12 mouse cellular contexts compared by ENCODE assay signal in the genomic region with DNA sequence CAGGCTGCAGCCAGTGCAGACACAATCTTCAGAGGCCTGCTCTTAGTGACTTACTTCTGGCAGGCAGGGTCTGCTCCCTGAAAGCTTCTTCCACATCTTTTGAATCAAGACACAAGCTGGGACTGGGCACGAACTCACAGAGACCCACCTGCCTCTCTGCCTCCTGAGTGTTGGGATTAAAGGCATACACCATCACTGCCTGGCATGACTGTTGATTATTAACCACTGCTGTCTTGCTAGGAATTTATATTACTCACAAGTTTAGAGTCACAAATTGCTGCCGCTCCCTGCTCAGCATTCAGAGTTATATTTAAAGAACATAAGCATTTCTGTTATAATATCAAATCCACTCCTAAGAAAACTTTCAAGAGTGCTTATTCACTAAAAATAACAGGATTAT. TPM values are rescaled to one million over a fixed set of nuclear protein-coding genes. Genes with fewer than 3 reads are reported as not detected.
A peak's percentile ranks its signal among the peaks of the same experiment; 100 is the strongest.
DNase-seq lines count a peak whose midpoint lies in the region; ATAC-seq and TF ChIP-seq lines count a peak whose summit lies in the region.
"Had no signal": no experiment of that assay in that cellular context is flagged by ENCODE, and none has a peak within 500 bp of the region (broad histone marks: within the 10 kb centered on the region; RNA-seq: fewer than 3 reads in every experiment).

No protein-coding gene starts in this region.

- ATAC-seq in kidney, embryonic 14.5 days (ENCODE audit: low FRiP score, low TSS enrichment) = no peak
- ATAC-seq in lung, postnatal 0 days = peak; percentile 24; the same call in 1 of the 2 replicates
- no peak for ATAC-seq in forebrain, embryonic 12.5 days (ENCODE audit: low FRiP score)
- ATAC-seq: forebrain, embryonic 15.5 days had no signal

- H3K9me3 ChIP-seq in kidney, embryonic 14.5 days (ENCODE audit: control insufficient read depth, low read length) = no peaks in the 10 kb centered on the region; the same call in 1 of the 2 replicates
- no peaks in the 10 kb centered on the region for H3K9me3 ChIP-seq in lung, postnatal 0 days (ENCODE audit: low read length)
- H3K9me3 ChIP-seq in forebrain, embryonic 12.5 days = peaks cover 4% of the 10 kb centered on the region
- H3K9me3 ChIP-seq: forebrain, embryonic 15.5 days; hindbrain, embryonic 12.5 days had no signal

- H3K27me3 ChIP-seq in kidney, embryonic 14.5 days (ENCODE audit: control insufficient read depth, insufficient read depth, low read length) = no peaks in the 10 kb centered on the region
- H3K27me3 ChIP-seq in lung, postnatal 0 days (replicated peaks; ENCODE audit: insufficient read depth, low read length) = no peaks in the 10 kb centered on the region
- no peaks in the 10 kb centered on the region for H3K27me3 ChIP-seq in forebrain, embryonic 12.5 days
- H3K27me3 ChIP-seq: forebrain, embryonic 15.5 days; hindbrain, embryonic 12.5 days had no signal

- H3K4me2 ChIP-seq in kidney, embryonic 14.5 days (replicated peaks; ENCODE audit: low read depth, low read length) = no peak overlapping the region
- no peak overlapping the region for H3K4me2 ChIP-seq in lung, postnatal 0 days (replicated peaks; ENCODE audit: low read depth, low read length)
- H3K4me2 ChIP-seq in forebrain, embryonic 12.5 days = no peak overlapping the region
- H3K4me2 ChIP-seq: forebrain, embryonic 15.5 days; hindbrain, embryonic 12.5 days; midbrain, embryonic 11.5 days had no signal

- H3K9ac ChIP-seq in kidney, embryonic 14.5 days (ENCODE audit: low read depth, low read length) = no peak overlapping the region
- no peak overlapping the region for H3K9ac ChIP-seq in lung, postnatal 0 days (replicated peaks; ENCODE audit: low read depth)
- H3K9ac ChIP-seq in forebrain, embryonic 12.5 days = no peak overlapping the region
- H3K9ac ChIP-seq: forebrain, embryonic 15.5 days; hindbrain, embryonic 12.5 days had no signal

- 81% methylated on average over 2 of the region's 2 CpGs for WGBS in kidney, embryonic 14.5 days
- WGBS in lung, postnatal 0 days = 69% methylated on average over 2 of the region's 2 CpGs
- WGBS in forebrain, embryonic 12.5 days = 89% methylated on average over 2 of the region's 2 CpGs

- no peak for TF ChIP-seq CTCF in lung, postnatal 0 days (IDR thresholded peaks at IDR 0.05)

- DNase-seq in kidney, adult 11 months = peak; percentile 42
- DNase-seq in lung, postnatal 0 days (ENCODE audit: low spot score) = no peak
- DNase-seq in lung, postnatal 36 days = no peak
- DNase-seq in kidney, postnatal 36 days = peak; percentile 40 to 50
- DNase-seq in layer of hippocampus, adult 18-20 months (ENCODE audit: low spot score in 2 of 2) = no peak
- no peak for DNase-seq in spleen, postnatal 36 days (ENCODE audit: low spot score in 2 of 2)
- DNase-seq: cerebellum, adult 11-12 months had no signal

- no peak overlapping the region for H3K27ac ChIP-seq in kidney, embryonic 14.5 days (ENCODE audit: low read depth, low read length)
- peak overlapping the region; percentile 62 for H3K27ac ChIP-seq in lung, postnatal 0 days (ENCODE audit: low read length)
- no peak overlapping the region for H3K27ac ChIP-seq in forebrain, embryonic 12.5 days
- H3K27ac ChIP-seq: forebrain, embryonic 15.5 days; hindbrain, embryonic 12.5 days had no signal

- H3K4me3 ChIP-seq in kidney, embryonic 14.5 days (ENCODE audit: low read length) = no peak overlapping the region
- H3K4me3 ChIP-seq in lung, postnatal 0 days (ENCODE audit: low read depth, low read length) = no peak overlapping the region
- no peak overlapping the region for H3K4me3 ChIP-seq in forebrain, embryonic 12.5 days (replicated peaks)
- H3K4me3 ChIP-seq: forebrain, embryonic 15.5 days; hindbrain, embryonic 12.5 days had no signal

- no peak for TF ChIP-seq EP300 in lung, postnatal 0 days (IDR thresholded peaks at IDR 0.05)

- no peaks in the 10 kb centered on the region; the same call in 1 of the 2 replicates for H3K36me3 ChIP-seq in kidney, embryonic 14.5 days (ENCODE audit: control insufficient read depth, insufficient read depth, low read length)
- no peaks in the 10 kb centered on the region for H3K36me3 ChIP-seq in lung, postnatal 0 days (ENCODE audit: insufficient read depth, low read length)
- H3K36me3 ChIP-seq in forebrain, embryonic 12.5 days (replicated peaks) = peaks cover 14% of the 10 kb centered on the region
- H3K36me3 ChIP-seq: forebrain, embryonic 15.5 days had no signal

- H3K4me1 ChIP-seq in kidney, embryonic 14.5 days (ENCODE audit: control insufficient read depth, insufficient read depth, low read length) = peaks cover 17% of the 10 kb centered on the region
- H3K4me1 ChIP-seq in lung, postnatal 0 days (ENCODE audit: insufficient read depth, low read depth, low read length) = peaks cover 10% of the 10 kb centered on the region
- H3K4me1 ChIP-seq in forebrain, embryonic 12.5 days = peaks cover 6% of the 10 kb centered on the region; the same call in 1 of the 2 replicates

RNA-seq across cellular contexts. Expression of gene Ryk, which starts 23.1 kb away (rescaled TPM):
- polyA plus RNA-seq in kidney, embryonic 14.5 days (2014; fragmentation: Nextera tagmentation; extraction: Ambion mirVana) = 29.9 and 32.7 TPM in 2 replicates
- polyA plus RNA-seq in lung, postnatal 0 days (2015; fragmentation: Nextera tagmentation; extraction: Ambion mirVana) = 23.2 and 23.9 TPM in 2 replicates
- 10 to 100 TPM; 41.2 to 42.7 TPM for total RNA-seq in layer of hippocampus, adult 18-20 months (2021)
- polyA plus RNA-seq in forebrain, embryonic 12.5 days (2016; fragmentation: Nextera tagmentation; extraction: Ambion mirVana) = 16.4 and 18.6 TPM in 2 replicates

Comparison
In these comparisons a context has a peak if more than half of its experiments do, and no peak if none do; other contexts are left out.
1. DNase-seq: peak in kidney, adult 11 months (single experiment) and kidney, postnatal 36 days (2 of 2); none in lung, postnatal 0 days (single experiment), lung, postnatal 36 days (single experiment), layer of hippocampus, adult 18-20 months (0 of 2) and spleen, postnatal 36 days (0 of 2).